Mouse (Mus musculus) lung, embryonic 14.5 days (tissue): ENCODE data around the gene Slc6a17. TPM values are rescaled to one million over a fixed set of nuclear protein-coding genes. Genes with fewer than 3 reads are reported as not detected.

Experiments
- ATAC-seq: fragments of 200-750 bp; cut with Nextera tagmentation; 2 replicates; pipeline ENCODE4 v1.8.0; 2017; ENCODE audit warnings: mild to moderate bottlenecking, moderate TSS enrichment, moderate library complexity; ENCODE audit not compliant: insufficient read depth
- DNase-seq: peaks from one replicate; pipeline ENCODE4 v3.0.0-alpha.2; 2015
- H3K27ac ChIP-seq: fragments of 300-500 bp; sonication (generic); 2 replicates; pipeline ENCODE4 v1.5.1; 2014; ENCODE audit warnings: low read depth, mild to moderate bottlenecking, moderate library complexity
- H3K27me3 ChIP-seq: fragments of 300-500 bp; sonication (generic); 2 replicates; pipeline ENCODE4 v1.6.1; 2014; ENCODE audit warnings: low read length, control low read depth; ENCODE audit not compliant: insufficient read depth
- H3K36me3 ChIP-seq: fragments of 300-500 bp; sonication (generic); 2 replicates; pipeline ENCODE4 v1.6.1; 2014; ENCODE audit warnings: control low read depth; ENCODE audit not compliant: insufficient read depth
- H3K4me1 ChIP-seq: fragments of 300-500 bp; sonication (generic); 2 replicates; pipeline ENCODE4 v1.6.1; 2014; ENCODE audit warnings: antibody characterized with exemption, control low read depth; ENCODE audit not compliant: insufficient read depth
- H3K4me2 ChIP-seq: fragments of 300-500 bp; sonication (generic); 2 replicates; pipeline ENCODE4 v1.6.1; 2014; ENCODE audit warnings: mild to moderate bottlenecking
- H3K4me3 ChIP-seq: fragments of 300-500 bp; sonication (generic); 2 replicates; pipeline ENCODE4 v1.5.1; 2014; ENCODE audit warnings: low read depth, low read length
- H3K9ac ChIP-seq: fragments of 300-500 bp; sonication (generic); 2 replicates; pipeline ENCODE4 v1.6.1; 2014
- H3K9me3 ChIP-seq: fragments of 300-500 bp; sonication (generic); 2 replicates; pipeline ENCODE4 v1.6.1; 2016; ENCODE audit warnings: low read depth, low read length, control low read depth
- CTCF ChIP-seq: IDR thresholded peaks from 2 replicates; pipeline ENCODE4 v1.5.1; 2016; ENCODE audit warnings: antibody characterized with exemption, low read depth
- WGBS: fragments of 180-500 bp; shearing (Covaris S2); extraction: QIAGEN DNeasy Blood & Tissue Kit; methylation state at CpG from one replicate; pipeline ENCODE4 v1.1.7; 2014; 5-methylcytosine and 5-hydroxymethylcytosine counted together
- polyA plus RNA-seq: library from polyadenylated mRNA; unstranded; fragments of >200 nt; fragmentation: Nextera tagmentation; extraction: Ambion mirVana; gene quantifications from 2 replicates; pipeline ENCODE4 v1.2.1, GENCODE M21; 2014

The Slc6a17 gene
- polyA plus RNA-seq, 1 experiment from 2014 or later, result 4.2 TPM

DNA sequence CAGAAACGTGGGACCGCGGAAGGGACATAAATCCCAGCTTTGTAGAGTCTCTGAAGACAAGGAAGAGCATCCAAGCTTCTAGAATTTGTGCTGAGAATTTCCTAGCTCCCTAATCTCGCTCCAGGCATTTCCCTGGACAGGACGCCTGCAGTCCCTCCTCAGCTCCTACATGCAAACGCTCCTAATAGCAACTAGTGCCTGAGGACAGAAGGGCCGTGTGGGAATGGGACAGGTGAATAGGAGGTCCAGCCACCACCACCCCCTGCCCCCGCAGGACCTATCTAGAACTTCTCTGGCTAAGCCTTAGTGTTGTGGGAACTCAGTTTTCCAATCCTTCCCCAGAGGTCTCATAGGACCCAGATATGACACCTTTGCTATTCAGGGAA is 19.7 kb upstream of the Slc6a17 start:
- Histone ChIP-seq H3K4me1 (0 out of 2 replicates have a peak, but pooled peaks cover 4% of the 10 kb centered on the region), H3K36me3 (no peaks in the 10 kb centered on the region), H3K27ac (peak overlapping the region; percentile 40; the same call in 1 of the 2 replicates), H3K4me3 (peak overlapping the region; percentile 10; the same call in 1 of the 2 replicates), H3K4me2 (peak overlapping the region; percentile 53), H3K9me3 (no peaks in the 10 kb centered on the region), H3K27me3 (0 out of 2 replicates have a peak, but pooled peaks cover 4% of the 10 kb centered on the region), H3K9ac (no peak overlapping the region)
- no peak for TF ChIP-seq CTCF
- 27% methylated on average over 8 of the region's 8 CpGs for WGBS
- ATAC-seq (peak; percentile 36), DNase-seq (no peak)

DNA sequence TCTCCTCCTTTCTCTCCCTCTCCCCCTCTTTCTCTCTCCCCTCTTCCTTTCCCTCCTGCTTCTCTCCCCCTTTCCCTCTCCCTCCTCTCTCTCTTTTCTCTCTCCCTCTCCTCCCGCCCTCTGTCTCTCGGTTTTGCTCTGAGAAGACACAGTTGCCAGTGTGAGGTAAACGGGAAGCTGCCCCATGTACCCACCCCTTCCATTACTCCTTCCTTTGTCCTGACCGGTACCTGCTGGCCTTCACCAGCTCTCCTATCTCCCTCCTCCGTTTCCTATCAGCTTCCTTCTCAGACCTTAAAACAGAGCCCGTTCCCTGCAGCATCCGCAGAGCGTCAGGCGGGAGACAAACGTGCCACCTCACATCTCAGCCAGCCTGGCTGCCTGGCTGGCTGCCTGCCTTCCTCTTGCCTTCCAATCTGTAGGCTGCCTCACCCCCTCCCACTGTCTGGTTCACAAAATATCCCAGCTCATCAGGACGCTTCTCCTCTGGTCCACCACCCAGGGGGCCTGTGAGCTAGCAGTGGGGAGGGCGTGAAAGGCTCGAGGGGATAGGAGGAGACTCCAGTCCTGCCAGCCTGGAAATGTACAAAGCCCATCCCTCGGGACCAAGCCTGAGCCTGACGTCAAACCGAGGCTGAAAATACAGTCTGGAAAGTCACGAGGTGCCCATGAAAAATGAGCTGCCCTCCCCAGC is 19.1 kb upstream of the Slc6a17 start:
- no peak for TF ChIP-seq CTCF
- WGBS, result 2% methylated on average over 17 of the region's 17 CpGs
- ATAC-seq (peak; percentile 88), DNase-seq (peak; percentile 77)
- peak overlapping the region; percentile 10; the same call in 1 of the 2 replicates for H3K4me3 ChIP-seq
- H3K9ac ChIP-seq, result no peak overlapping the region
- H3K27me3 ChIP-seq, result 0 out of 2 replicates have a peak, but pooled peaks cover 4% of the 10 kb centered on the region
- peak overlapping the region; percentile 40; the same call in 1 of the 2 replicates for H3K27ac ChIP-seq
- H3K4me2 ChIP-seq, result peak overlapping the region; percentile 53
- 0 out of 2 replicates have a peak, but pooled peaks cover 4% of the 10 kb centered on the region for H3K4me1 ChIP-seq
- H3K36me3 ChIP-seq, result no peaks in the 10 kb centered on the region
- H3K9me3 ChIP-seq, result no peaks in the 10 kb centered on the region

DNA sequence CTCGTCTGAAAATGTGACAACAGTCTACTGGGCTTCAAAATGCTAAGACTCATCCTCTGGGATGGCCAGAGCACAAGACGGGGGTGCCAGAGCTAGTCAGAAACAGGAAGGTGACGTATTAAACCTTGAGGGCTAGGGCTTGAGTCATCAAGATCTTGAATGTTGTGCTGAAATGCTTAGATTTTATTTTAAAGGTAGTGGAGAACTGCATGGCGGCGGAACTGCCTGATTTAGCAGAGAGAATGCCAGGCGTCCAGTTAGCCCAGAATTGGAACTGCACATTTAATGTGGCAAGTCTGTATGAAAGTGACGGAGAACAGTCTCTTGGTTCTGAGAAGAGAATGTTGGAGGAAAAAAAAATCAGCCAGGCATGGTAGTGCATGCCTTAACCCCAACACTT is 17.1 kb upstream of the Slc6a17 start:
- no peaks in the 10 kb centered on the region for H3K36me3 ChIP-seq
- no peak overlapping the region for H3K4me3 ChIP-seq
- H3K9me3 ChIP-seq, result no peaks in the 10 kb centered on the region
- no peak overlapping the region for H3K4me2 ChIP-seq
- H3K9ac ChIP-seq, result no peak overlapping the region
- no peak overlapping the region for H3K27ac ChIP-seq
- H3K4me1 ChIP-seq, result 0 out of 2 replicates have a peak, but pooled peaks cover 4% of the 10 kb centered on the region
- ATAC-seq (no peak), DNase-seq (no peak)
- 87% methylated on average over 7 of the region's 7 CpGs for WGBS
- TF ChIP-seq CTCF, result no peak
- 0 out of 2 replicates have a peak, but pooled peaks cover 4% of the 10 kb centered on the region for H3K27me3 ChIP-seq

DNA sequence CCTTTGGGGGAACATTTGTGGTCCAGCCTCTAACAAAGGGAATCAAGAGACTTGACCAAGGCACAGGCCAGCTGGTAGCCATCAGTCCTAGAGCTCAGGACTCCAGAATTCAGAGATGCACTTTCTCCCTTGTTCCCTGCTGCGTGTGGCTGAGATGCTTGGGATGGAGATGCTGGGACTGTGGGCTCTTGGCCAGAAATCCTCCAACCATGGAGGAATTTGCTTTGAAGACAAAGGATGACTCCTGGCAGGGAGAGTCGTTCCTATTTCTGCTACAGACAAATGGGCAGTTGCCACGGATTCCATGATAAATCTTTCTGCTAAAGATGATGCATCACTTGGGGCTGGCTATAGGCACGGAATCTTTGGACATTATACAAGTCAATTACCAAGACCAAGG is 15.7 kb upstream of the Slc6a17 start:
- Histone ChIP-seq H3K9me3 (no peaks in the 10 kb centered on the region), H3K27ac (no peak overlapping the region), H3K36me3 (no peaks in the 10 kb centered on the region), H3K4me2 (no peak overlapping the region), H3K4me3 (no peak overlapping the region), H3K4me1 (0 out of 2 replicates have a peak, but pooled peaks cover 4% of the 10 kb centered on the region), H3K27me3 (no peaks in the 10 kb centered on the region), H3K9ac (no peak overlapping the region)
- DNase-seq (peak; percentile 79), ATAC-seq (peak; percentile 56)
- TF ChIP-seq CTCF, result no peak
- WGBS, result 28% methylated on average over 4 of the region's 4 CpGs

GRCm38 (mm10) chr3:107530581-107530980 is 12.8 kb upstream of the Slc6a17 start:
- no peaks in the 10 kb centered on the region for H3K27me3 ChIP-seq
- 74% methylated on average over 5 of the region's 5 CpGs for WGBS
- ATAC-seq, result no peak

DNA sequence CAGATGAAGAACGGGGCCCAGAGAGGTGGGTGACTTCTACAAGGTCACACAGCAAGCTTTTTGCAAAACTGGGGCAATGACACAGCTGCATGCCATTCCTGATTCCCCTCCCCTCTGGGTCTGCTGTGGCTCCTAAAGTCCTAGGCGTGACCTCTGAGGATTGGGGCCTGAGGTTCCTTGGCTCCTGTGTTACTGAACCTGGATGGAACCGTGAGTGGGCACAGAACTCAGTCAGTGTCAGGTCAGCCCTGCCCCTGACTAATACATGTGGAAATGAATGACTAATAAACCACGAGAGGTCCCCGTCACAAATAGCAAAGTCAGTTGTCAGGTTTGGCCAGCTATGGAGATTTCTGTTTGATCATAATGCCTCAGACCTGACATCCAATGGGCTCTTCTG is 11.4 kb upstream of the Slc6a17 start:
- no peak overlapping the region for H3K4me2 ChIP-seq
- no peaks in the 10 kb centered on the region for H3K9me3 ChIP-seq
- no peak overlapping the region for H3K9ac ChIP-seq
- H3K36me3 ChIP-seq, result no peaks in the 10 kb centered on the region
- H3K27ac ChIP-seq, result no peak overlapping the region
- 70% methylated on average over 5 of the region's 5 CpGs for WGBS
- DNase-seq (no peak), ATAC-seq (no peak)
- H3K4me1 ChIP-seq, result no peaks in the 10 kb centered on the region
- no peak for TF ChIP-seq CTCF
- no peak overlapping the region for H3K4me3 ChIP-seq
- H3K27me3 ChIP-seq, result no peaks in the 10 kb centered on the region

More at GRCm38 (mm10) chr3:107530581-107530980, 12.8 kb upstream of the Slc6a17 start:
- Histone ChIP-seq H3K9ac (no peak overlapping the region), H3K9me3 (no peaks in the 10 kb centered on the region), H3K36me3 (no peaks in the 10 kb centered on the region), H3K27ac (no peak overlapping the region), H3K4me3 (no peak overlapping the region), H3K4me1 (no peaks in the 10 kb centered on the region), H3K4me2 (no peak overlapping the region)
- DNase-seq, result no peak
- no peak for TF ChIP-seq CTCF

- no peak for TF ChIP-seq CTCF
- no peak overlapping the region for H3K9ac ChIP-seq
- H3K4me2 ChIP-seq, result no peak overlapping the region
- no peaks in the 10 kb centered on the region for H3K4me1 ChIP-seq
- no peak for DNase-seq
- no peak overlapping the region for H3K27ac ChIP-seq
- no peaks in the 10 kb centered on the region for H3K36me3 ChIP-seq
- no peak overlapping the region for H3K4me3 ChIP-seq
- H3K9me3 ChIP-seq, result no peaks in the 10 kb centered on the region
- no peaks in the 10 kb centered on the region for H3K27me3 ChIP-seq
- ATAC-seq, result no peak
- 20% methylated on average over 9 of the region's 9 CpGs for WGBS
These were observed 10.7 kb upstream of the Slc6a17 start for GRCm38 (mm10) chr3:107528401-107529118.
